Mouse (Mus musculus) neural tube, embryonic 12.5 days (tissue): ENCODE measurements around the gene Mxra7. TPM values are rescaled to one million over a fixed set of nuclear protein-coding genes. Genes with fewer than 3 reads are reported as not detected.

Source experiments
- ATAC-seq: fragments of 200-750 bp; cut with Nextera tagmentation; 2 replicates; pipeline ENCODE4 v1.8.0; 2017; ENCODE audit warnings: low read depth, mild to moderate bottlenecking, moderate TSS enrichment, moderate library complexity; ENCODE audit not compliant: low FRiP score
- H3K27ac ChIP-seq: fragments of 300-500 bp; sonication (generic); 2 replicates; pipeline ENCODE4 v1.5.1; 2016
- H3K27me3 ChIP-seq: fragments of 300-500 bp; sonication (generic); replicated peaks from 2 replicates; pipeline ENCODE4 v1.6.1; 2016; ENCODE audit warnings: mild to moderate bottlenecking
- H3K36me3 ChIP-seq: fragments of 300-500 bp; sonication (generic); 2 replicates; pipeline ENCODE4 v1.6.1; 2016; ENCODE audit warnings: mild to moderate bottlenecking
- H3K4me1 ChIP-seq: fragments of 300-500 bp; sonication (generic); 2 replicates; pipeline ENCODE4 v1.6.1; 2016
- H3K4me2 ChIP-seq: fragments of 300-500 bp; sonication (generic); replicated peaks from 2 replicates; pipeline ENCODE4 v1.6.1; 2016; ENCODE audit warnings: mild to moderate bottlenecking
- H3K4me3 ChIP-seq: fragments of 300-500 bp; sonication (generic); 2 replicates; pipeline ENCODE4 v1.5.1; 2016
- H3K9ac ChIP-seq: fragments of 300-500 bp; sonication (generic); 2 replicates; pipeline ENCODE4 v1.6.1; 2016; ENCODE audit warnings: mild to moderate bottlenecking
- H3K9me3 ChIP-seq: fragments of 300-500 bp; sonication (generic); 2 replicates; pipeline ENCODE4 v1.6.1; 2016; ENCODE audit warnings: mild to moderate bottlenecking
- WGBS: fragments of 180-500 bp; shearing (Covaris S2); methylation state at CpG from one replicate; pipeline ENCODE4 v1.1.7; 2016; 5-methylcytosine and 5-hydroxymethylcytosine counted together
- polyA plus RNA-seq: library from polyadenylated mRNA; unstranded; fragments of >200 nt; fragmentation: Nextera tagmentation; extraction: Ambion mirVana; gene quantifications from 2 replicates; pipeline ENCODE4 v1.2.1, GENCODE M21; 2016

The Mxra7 gene
- polyA plus RNA-seq, 1 experiment from 2014 or later = 91.2 TPM

- no peaks in the 10 kb centered on the region for H3K9me3 ChIP-seq
- H3K4me3 ChIP-seq = no peak overlapping the region
- WGBS = 96% methylated on average over 2 of the region's 2 CpGs
- H3K27me3 ChIP-seq = no peaks in the 10 kb centered on the region
- no peak for ATAC-seq
- H3K36me3 ChIP-seq = no peaks in the 10 kb centered on the region
- H3K4me1 ChIP-seq = peaks cover 64% of the 10 kb centered on the region
- no peak overlapping the region for H3K9ac ChIP-seq
- no peak overlapping the region for H3K4me2 ChIP-seq
- no peak overlapping the region for H3K27ac ChIP-seq
Measured at GRCm38 (mm10) chr11:116823255-116823654, 4.6 kb downstream of the Mxra7 start.

GRCm38 (mm10) chr11:116822626-116823025, 5.2 kb downstream of the Mxra7 start:
- Histone ChIP-seq H3K27me3 (no peaks in the 10 kb centered on the region), H3K9ac (no peak overlapping the region), H3K9me3 (no peaks in the 10 kb centered on the region), H3K27ac (no peak overlapping the region), H3K4me2 (no peak overlapping the region), H3K4me3 (no peak overlapping the region), H3K4me1 (peaks cover 64% of the 10 kb centered on the region), H3K36me3 (no peaks in the 10 kb centered on the region)
- 94% methylated on average over 10 of the region's 10 CpGs for WGBS
- ATAC-seq = no peak

GRCm38 (mm10) chr11:116822215-116822614, 5.6 kb downstream of the Mxra7 start:
- Histone ChIP-seq H3K4me3 (no peak overlapping the region), H3K4me1 (peaks cover 65% of the 10 kb centered on the region), H3K36me3 (no peaks in the 10 kb centered on the region), H3K27ac (no peak overlapping the region), H3K27me3 (no peaks in the 10 kb centered on the region), H3K9ac (no peak overlapping the region), H3K4me2 (no peak overlapping the region), H3K9me3 (no peaks in the 10 kb centered on the region)
- 69% methylated on average over 10 of the region's 10 CpGs for WGBS
- no peak for ATAC-seq

GRCm38 (mm10) chr11:116821057-116821940, 6.5 kb downstream of the Mxra7 start:
- WGBS = 60% methylated on average over 13 of the region's 13 CpGs
- H3K4me1 ChIP-seq = peaks cover 64% of the 10 kb centered on the region
- H3K36me3 ChIP-seq = no peaks in the 10 kb centered on the region
- H3K9me3 ChIP-seq = no peaks in the 10 kb centered on the region
- no peak for ATAC-seq
- no peak overlapping the region for H3K27ac ChIP-seq
- peak overlapping the region; percentile 35; the same call in 1 of the 2 replicates for H3K9ac ChIP-seq
- no peaks in the 10 kb centered on the region for H3K27me3 ChIP-seq
- H3K4me3 ChIP-seq = no peak overlapping the region
- H3K4me2 ChIP-seq = no peak overlapping the region

- 93% methylated on average over 5 of the region's 5 CpGs for WGBS
- Histone ChIP-seq H3K4me1 (peaks cover 61% of the 10 kb centered on the region), H3K27ac (no peak overlapping the region), H3K9me3 (no peaks in the 10 kb centered on the region), H3K36me3 (no peaks in the 10 kb centered on the region), H3K27me3 (no peaks in the 10 kb centered on the region), H3K4me3 (no peak overlapping the region), H3K4me2 (no peak overlapping the region), H3K9ac (no peak overlapping the region)
- no peak for ATAC-seq
Measured at GRCm38 (mm10) chr11:116819932-116820593, 7.8 kb downstream of the Mxra7 start.

GRCm38 (mm10) chr11:116818722-116819121, 9.1 kb downstream of the Mxra7 start:
- H3K4me3 ChIP-seq = no peak overlapping the region
- H3K9me3 ChIP-seq = no peaks in the 10 kb centered on the region
- H3K27me3 ChIP-seq = no peaks in the 10 kb centered on the region
- peaks cover 73% of the 10 kb centered on the region for H3K4me1 ChIP-seq
- no peak overlapping the region for H3K4me2 ChIP-seq
- ATAC-seq = no peak
- no peak overlapping the region for H3K27ac ChIP-seq
- WGBS = 52% methylated on average over 8 of the region's 8 CpGs
- no peaks in the 10 kb centered on the region for H3K36me3 ChIP-seq
- H3K9ac ChIP-seq = no peak overlapping the region

- H3K36me3 ChIP-seq = no peaks in the 10 kb centered on the region
- WGBS = over 99% methylated on average over 5 of the region's 5 CpGs
- H3K9ac ChIP-seq = no peak overlapping the region
- no peak for ATAC-seq
- H3K4me2 ChIP-seq = no peak overlapping the region
- H3K9me3 ChIP-seq = no peaks in the 10 kb centered on the region
- no peaks in the 10 kb centered on the region for H3K27me3 ChIP-seq
- peaks cover 82% of the 10 kb centered on the region for H3K4me1 ChIP-seq
- H3K27ac ChIP-seq = no peak overlapping the region
- no peak overlapping the region for H3K4me3 ChIP-seq
Measured at GRCm38 (mm10) chr11:116817567-116817966, 10.3 kb downstream of the Mxra7 start.

- H3K36me3 ChIP-seq = no peaks in the 10 kb centered on the region
- ATAC-seq = no peak
- WGBS = 88% methylated on average over 5 of the region's 5 CpGs
- H3K4me1 ChIP-seq = peaks cover 82% of the 10 kb centered on the region
- no peak overlapping the region for H3K27ac ChIP-seq
- H3K4me3 ChIP-seq = no peak overlapping the region
- no peaks in the 10 kb centered on the region for H3K27me3 ChIP-seq
- H3K9me3 ChIP-seq = no peaks in the 10 kb centered on the region
- no peak overlapping the region for H3K9ac ChIP-seq
- no peak overlapping the region for H3K4me2 ChIP-seq
Measured at GRCm38 (mm10) chr11:116816769-116817168, 11.1 kb downstream of the Mxra7 start.

GRCm38 (mm10) chr11:116814884-116815415, 12.9 kb downstream of the Mxra7 start:
- no peaks in the 10 kb centered on the region for H3K27me3 ChIP-seq
- H3K4me2 ChIP-seq = peak overlapping the region; percentile 39
- ATAC-seq = no peak
- H3K27ac ChIP-seq = peak overlapping the region; percentile 87
- no peaks in the 10 kb centered on the region for H3K9me3 ChIP-seq
- no peak overlapping the region for H3K9ac ChIP-seq
- WGBS = 22% methylated on average over 7 of the region's 7 CpGs
- no peak overlapping the region for H3K4me3 ChIP-seq
- peaks cover 2% of the 10 kb centered on the region; the same call in 1 of the 2 replicates for H3K36me3 ChIP-seq
- peaks cover 81% of the 10 kb centered on the region for H3K4me1 ChIP-seq

GRCm38 (mm10) chr11:116814076-116814883, 13.6 kb downstream of the Mxra7 start:
- 1% methylated on average over 20 of the region's 20 CpGs for WGBS
- Histone ChIP-seq H3K27me3 (no peaks in the 10 kb centered on the region), H3K4me3 (no peak overlapping the region), H3K9ac (peak overlapping the region; percentile 29; the same call in 1 of the 2 replicates), H3K9me3 (no peaks in the 10 kb centered on the region), H3K4me1 (peaks cover 76% of the 10 kb centered on the region), H3K36me3 (peaks cover 6% of the 10 kb centered on the region; the same call in 1 of the 2 replicates), H3K4me2 (peak overlapping the region; percentile 39), H3K27ac (peak overlapping the region; percentile 87)
- ATAC-seq = peak; percentile 8; the same call in 1 of the 2 replicates

- peaks cover 70% of the 10 kb centered on the region for H3K4me1 ChIP-seq
- 66% methylated on average over 13 of the region's 13 CpGs for WGBS
Measured at GRCm38 (mm10) chr11:116813610-116814009, 14.2 kb downstream of the Mxra7 start.

More at GRCm38 (mm10) chr11:116813610-116814009, 14.2 kb downstream of the Mxra7 start:
- no peaks in the 10 kb centered on the region for H3K27me3 ChIP-seq
- H3K9me3 ChIP-seq = no peaks in the 10 kb centered on the region
- H3K36me3 ChIP-seq = peaks cover 6% of the 10 kb centered on the region; the same call in 1 of the 2 replicates
- H3K4me3 ChIP-seq = no peak overlapping the region
- H3K9ac ChIP-seq = 0 out of 2 replicates have a peak overlapping the region, but pooled peaks have one; percentile 29
- H3K4me2 ChIP-seq = peak overlapping the region; percentile 39
- ATAC-seq = no peak
- peak overlapping the region; percentile 87 for H3K27ac ChIP-seq
